Mouse (Mus musculus) gonadal fat pad, adult 2 months (tissue): ENCODE measurements around the gene Olfr19. TPM values are rescaled to one million over a fixed set of nuclear protein-coding genes. Genes with fewer than 3 reads are reported as not detected.
"Not testable (repeated sequence)": the region's sequence is repeated elsewhere in the genome, so short reads cannot be mapped to it uniquely, and the experiment has no call there.

Experiments used
- DNase-seq: peaks from one replicate; pipeline ENCODE4 v3.0.0-alpha.2; 2012; ENCODE audit warnings: low read depth
- polyA plus RNA-seq: library from polyadenylated mRNA; depleted of rRNA; stranded (reverse); fragments of >200 nt; gene quantifications from 2 replicates; pipeline ENCODE4 v1.2.3, GENCODE M21; 2012; rRNA removed

The Olfr19 gene
- polyA plus RNA-seq = not detected in 2 replicates

DNA sequence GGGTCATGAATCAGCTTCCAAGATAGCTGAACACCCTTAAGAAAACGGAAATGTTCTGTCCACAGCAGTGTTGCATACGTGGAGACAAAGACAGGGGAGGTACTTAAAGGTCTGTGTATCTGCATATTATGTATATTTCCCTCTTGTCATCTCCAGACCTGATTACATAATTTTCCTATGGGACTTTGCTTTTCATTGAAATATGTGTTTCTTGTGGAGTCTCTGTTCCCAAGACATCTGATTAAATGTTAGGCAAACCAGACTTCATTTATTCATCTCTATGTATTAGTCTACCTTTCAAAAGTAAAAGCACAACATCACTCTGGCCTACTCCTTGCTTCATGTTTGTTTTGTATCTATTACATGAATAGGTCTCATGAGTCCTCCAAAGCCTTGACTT lies at the start of gene Olfr19:
Gene Olfr19, minus strand, starts transcription at position 101 of the 400 bp plus-strand sequence.
- no peak for DNase-seq

DNA sequence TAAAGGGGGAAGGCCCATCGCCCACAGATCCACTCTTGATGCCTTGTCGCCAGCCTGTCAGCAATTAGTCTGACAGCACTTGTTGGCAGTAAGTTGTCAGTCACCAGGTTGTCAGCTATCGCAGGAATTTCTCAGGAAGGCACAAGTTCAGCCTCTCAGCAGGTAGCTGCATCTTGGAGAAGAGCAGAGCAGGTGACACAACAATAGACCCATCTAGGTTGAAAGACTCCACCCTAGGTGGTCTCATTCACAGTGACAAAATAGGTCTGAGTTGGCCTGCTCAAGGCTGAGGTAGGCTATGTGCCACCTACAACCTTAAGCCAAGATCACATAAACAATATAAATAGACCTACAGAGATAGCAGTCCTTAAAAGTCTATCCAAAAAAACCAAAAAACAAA lies 8.8 kb upstream of the Olfr19 start:
- no peak for DNase-seq

DNA sequence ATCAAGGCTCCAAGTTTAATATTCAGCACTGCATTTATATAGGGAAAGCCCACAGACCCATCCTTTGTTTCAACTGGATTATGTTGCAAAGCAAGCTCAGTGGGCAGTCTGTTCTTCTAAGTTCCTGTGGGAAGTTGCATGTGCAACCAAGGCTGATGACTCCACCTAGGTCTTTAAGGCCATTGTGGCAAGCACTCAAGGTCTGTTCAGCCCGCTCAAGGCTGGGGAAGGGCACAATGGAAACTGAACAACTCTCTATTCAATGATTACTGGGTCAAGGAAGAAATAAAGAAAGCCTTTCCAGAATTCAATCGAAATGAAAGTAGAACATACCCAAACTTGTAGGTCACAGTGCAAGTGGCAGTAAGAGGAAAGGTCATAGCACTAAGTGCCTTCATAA lies 7.8 kb upstream of the Olfr19 start:
- DNase-seq = no peak

DNA sequence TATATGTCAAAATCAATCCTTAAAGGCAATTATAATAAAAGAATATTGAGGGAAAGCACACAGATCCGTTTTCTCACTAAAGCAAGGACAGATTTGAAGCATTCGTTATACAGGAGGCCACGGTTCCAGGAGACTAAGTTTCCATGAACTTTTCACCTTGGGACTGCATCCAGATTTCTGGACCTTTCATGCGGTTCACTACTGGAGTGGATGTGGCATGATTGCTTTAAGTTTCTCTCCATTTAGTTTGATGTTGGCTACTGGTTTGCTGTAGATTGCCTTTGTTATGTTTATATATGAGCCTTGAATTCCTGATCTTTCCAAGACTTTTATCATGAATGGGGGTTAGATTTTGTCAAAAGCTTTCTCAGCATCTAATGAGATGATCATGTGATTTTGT lies 11.2 kb downstream of the Olfr19 start:
- no peak for DNase-seq

DNA sequence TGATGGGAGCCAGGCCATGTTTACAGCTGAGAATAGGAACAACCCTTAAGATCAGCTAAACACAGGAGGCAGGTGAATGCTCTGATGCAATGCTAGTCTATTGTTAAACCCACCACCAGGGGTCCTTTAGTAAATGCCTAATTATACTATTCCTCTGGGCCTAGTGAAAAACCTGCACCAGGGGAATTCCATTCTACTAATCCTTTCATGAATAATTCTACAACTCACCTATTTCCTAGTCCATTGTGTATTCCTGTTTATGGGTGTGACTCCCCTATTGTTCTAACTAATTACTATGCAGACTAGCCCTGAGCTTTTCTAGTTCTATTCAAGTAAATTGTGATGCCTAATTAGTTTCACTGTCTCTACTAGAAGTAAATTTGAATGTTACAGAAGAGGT lies 11.7 kb downstream of the Olfr19 start:
- not testable (repeated sequence) for DNase-seq

DNA sequence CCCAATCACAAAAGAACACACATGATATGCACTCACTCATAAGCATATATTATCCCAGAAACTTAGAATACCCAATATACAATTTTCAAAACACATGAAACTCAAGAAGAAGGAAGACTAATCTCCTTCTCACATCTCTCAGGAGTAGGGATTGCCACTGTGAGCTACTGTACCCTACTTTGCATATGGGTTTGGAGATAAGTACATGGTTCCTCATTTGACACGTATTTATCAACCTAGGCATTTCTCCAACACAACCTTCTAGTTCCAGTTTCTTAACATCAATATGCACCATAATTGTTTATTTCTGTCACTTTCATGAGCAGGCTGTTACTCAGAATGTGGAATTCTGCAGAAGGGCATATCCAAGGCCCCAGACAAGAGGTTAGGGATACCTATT lies 31.1 kb downstream of the Olfr19 start:
- no peak for DNase-seq

DNA sequence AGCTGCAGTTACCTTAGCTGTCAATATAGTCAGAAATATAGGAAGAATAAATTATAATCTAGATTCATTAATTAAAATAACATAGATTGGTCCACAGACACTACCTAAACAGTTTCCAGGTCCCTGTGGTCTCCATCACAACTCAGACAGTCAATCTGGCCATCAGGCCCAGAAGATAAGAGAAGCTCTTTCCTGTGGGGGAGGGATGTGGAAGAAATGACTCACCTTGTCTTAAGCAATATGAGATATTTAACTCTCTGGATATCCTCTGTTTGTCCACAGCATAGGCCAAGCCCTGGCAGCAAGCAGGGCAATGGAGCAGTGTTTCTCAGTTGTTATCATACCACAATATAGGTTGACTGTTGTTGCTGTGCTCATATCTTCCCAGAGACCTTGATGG lies 42.5 kb downstream of the Olfr19 start:
- DNase-seq = no peak

Other genes with a start within 250 kb of the Olfr19 start
- gene Fgd4, start 75.9 kb downstream of the Olfr19 start, polyA plus RNA-seq = 3.3 and 4.0 TPM in 2 replicates
- 1.5 and 3.0 TPM in 2 replicates for gene Spag6l, start 153.1 kb upstream of the Olfr19 start, polyA plus RNA-seq
- 0.14 TPM in 1 of 2 replicates, not detected in the other for gene Igll1, start 187.6 kb upstream of the Olfr19 start, polyA plus RNA-seq
- 69.1 and 76.1 TPM in 2 replicates for gene Top3b, start 194.3 kb upstream of the Olfr19 start, polyA plus RNA-seq
- gene Vpreb1, start 194.4 kb upstream of the Olfr19 start, polyA plus RNA-seq = 2.6 and 2.7 TPM in 2 replicates
- 13.8 and 17.1 TPM in 2 replicates for gene Ppm1f, start 220.1 kb upstream of the Olfr19 start, polyA plus RNA-seq